Comparison of ENCODE assay signal across 17 mouse cellular contexts in the genomic region with DNA sequence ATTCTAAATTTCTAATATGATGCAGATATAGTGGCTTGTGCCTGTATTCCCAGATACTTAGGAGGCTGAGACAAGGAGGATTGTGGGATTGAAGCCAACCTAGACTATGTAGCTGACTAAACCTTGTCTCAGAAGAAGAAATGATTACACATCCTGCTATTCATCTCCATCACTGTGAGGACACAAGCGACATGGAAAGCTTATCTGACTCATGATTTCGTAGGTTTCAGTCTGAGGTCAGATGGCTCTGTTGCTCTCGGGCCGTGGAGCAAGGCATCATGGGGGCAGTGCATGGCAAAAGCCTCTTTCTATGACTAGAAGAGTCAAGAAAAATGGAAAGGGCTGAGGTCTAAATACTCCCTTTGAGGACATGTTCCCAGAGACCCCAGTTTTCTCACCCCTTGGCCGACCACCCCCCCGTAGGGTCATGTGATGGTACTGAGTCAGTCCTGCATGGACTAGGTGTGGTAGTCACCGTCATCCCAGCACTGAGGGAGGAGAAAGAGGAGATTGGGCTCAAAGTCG.
"Had no signal": no experiment of that assay in that cellular context is flagged by ENCODE, and none has a peak within 500 bp of the region (broad histone marks: within the 10 kb centered on the region; RNA-seq: fewer than 3 reads in every experiment).

No protein-coding gene starts in this region.

- H3K27me3 ChIP-seq: neural tube, embryonic 13.5 days; neural tube, embryonic 15.5 days had no signal

- H3K4me2 ChIP-seq: lung, embryonic 14.5 days; midbrain, embryonic 12.5 days; neural tube, embryonic 13.5 days; neural tube, embryonic 15.5 days had no signal

- H3K9ac ChIP-seq: lung, embryonic 14.5 days; midbrain, embryonic 12.5 days; neural tube, embryonic 13.5 days; neural tube, embryonic 15.5 days had no signal

- H3K27ac ChIP-seq: midbrain, embryonic 10.5 days; midbrain, embryonic 12.5 days; neural tube, embryonic 13.5 days; neural tube, embryonic 15.5 days had no signal

- H3K4me1 ChIP-seq: midbrain, embryonic 10.5 days; midbrain, embryonic 12.5 days; neural tube, embryonic 13.5 days; neural tube, embryonic 15.5 days had no signal

- H3K4me3 ChIP-seq: midbrain, embryonic 10.5 days; midbrain, embryonic 12.5 days; myocyte; neural tube, embryonic 13.5 days; neural tube, embryonic 15.5 days had no signal

- H3K36me3 ChIP-seq: midbrain, embryonic 10.5 days; midbrain, embryonic 12.5 days; neural tube, embryonic 13.5 days; neural tube, embryonic 15.5 days had no signal

- H3K9me3 ChIP-seq: midbrain, embryonic 10.5 days; midbrain, embryonic 12.5 days; neural tube, embryonic 13.5 days; neural tube, embryonic 15.5 days had no signal

- DNase-seq: lung, adult 18-20 months; lung, embryonic 14.5 days; lung, postnatal 10 days; midbrain, embryonic 14.5 days; retina, postnatal 1 day; right cerebral cortex, adult 18-20 months; right cerebral cortex, postnatal 25 days; right cerebral cortex, postnatal 4 days; spleen, adult 18-20 months; thymus, adult 18-20 months; thymus, postnatal 14 days; thymus, postnatal 36 days had no signal
